Mouse (Mus musculus): ENCODE data around the gene Slc6a12.

The Slc6a12 gene

GRCm38 (mm10) chr6:121343026-121343770 is at the start of gene Slc6a12:
Gene Slc6a12, plus strand, starts transcription at chr6:121343076.
- DNase-seq (ENCODE audit: low read depth), result no peak

DNA sequence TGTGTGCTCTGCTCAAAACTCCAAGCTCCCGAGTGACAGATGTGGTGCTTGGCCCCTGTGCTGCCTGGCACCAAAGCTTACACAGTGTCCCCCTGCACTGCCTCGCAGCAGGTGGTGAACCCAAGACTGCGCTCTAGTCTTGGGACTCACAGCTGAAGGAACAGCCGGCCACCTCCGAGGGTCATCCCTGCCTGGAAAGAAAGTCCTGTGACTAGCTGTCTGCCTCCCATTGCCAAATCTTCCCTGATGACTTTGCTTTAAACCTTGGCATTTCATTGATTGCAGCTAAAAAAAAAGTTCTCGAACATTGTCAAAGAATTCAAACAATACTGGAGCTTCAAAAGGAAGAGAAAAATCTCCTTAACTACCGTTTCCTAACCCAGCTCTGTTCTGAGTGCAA is 43.6 kb upstream of the Slc6a12 start:
- no peak for DNase-seq (ENCODE audit: low read depth)

DNA sequence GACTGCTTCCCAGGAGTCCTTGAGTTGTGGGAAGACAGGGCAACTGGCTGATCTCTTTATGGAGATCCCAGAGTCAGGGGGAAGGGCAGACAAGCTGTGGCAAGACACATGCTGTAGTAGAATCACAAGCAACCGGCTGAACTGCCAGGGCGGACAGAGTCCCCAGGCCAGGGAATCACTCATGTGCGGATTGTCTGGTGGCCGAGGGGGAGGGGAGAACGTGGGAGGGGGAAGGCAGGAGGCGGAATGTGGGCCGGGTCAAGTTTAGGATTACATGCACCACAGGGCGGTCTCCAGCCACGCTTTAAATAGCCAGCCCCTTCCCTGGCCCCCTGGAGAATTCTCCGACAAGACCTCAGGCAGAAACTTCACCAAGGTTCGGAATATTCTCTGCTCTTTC is 42.9 kb upstream of the Slc6a12 start, which contains the start of gene Slc6a13:
Gene Slc6a13 (plus strand): TSS at position 274 of the 400 bp plus-strand sequence.
- no peak for DNase-seq (ENCODE audit: low read depth)

GRCm38 (mm10) chr6:121300504-121300903 is 42.4 kb upstream of the Slc6a12 start:
- DNase-seq (ENCODE audit: low read depth), result no peak

- DNase-seq (ENCODE audit: low read depth), result no peak
Observed at GRCm38 (mm10) chr6:121303466-121304220, 39.2 kb upstream of the Slc6a12 start.

GRCm38 (mm10) chr6:121304630-121305029 is 38.2 kb upstream of the Slc6a12 start:
- no peak for DNase-seq (ENCODE audit: low read depth)

GRCm38 (mm10) chr6:121305571-121305970 is 37.3 kb upstream of the Slc6a12 start:
- DNase-seq (ENCODE audit: low read depth), result no peak

DNA sequence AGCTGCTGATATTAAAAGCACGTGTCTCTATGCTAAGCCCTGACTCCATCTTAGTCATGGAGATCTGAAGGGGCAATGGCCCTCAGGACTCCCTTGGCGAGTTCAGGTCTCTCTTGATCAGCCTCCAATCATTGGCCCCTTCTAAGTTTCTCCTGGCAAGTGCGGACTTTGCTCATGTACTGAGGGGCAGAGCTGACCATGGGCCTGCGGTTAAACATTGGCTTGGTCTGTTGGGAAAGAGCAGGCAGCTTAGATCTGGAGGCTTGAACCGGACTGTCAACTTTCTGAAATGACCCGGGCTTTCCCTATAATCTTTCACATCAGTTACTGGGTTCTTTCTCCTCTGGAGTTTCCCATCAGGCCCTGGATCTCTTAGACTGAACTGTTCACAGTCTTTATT is 31.9 kb upstream of the Slc6a12 start:
- DNase-seq (ENCODE audit: low read depth), result no peak

GRCm38 (mm10) chr6:121319099-121319498 is 23.8 kb upstream of the Slc6a12 start:
- DNase-seq (ENCODE audit: low read depth), result peak; percentile 23

DNA sequence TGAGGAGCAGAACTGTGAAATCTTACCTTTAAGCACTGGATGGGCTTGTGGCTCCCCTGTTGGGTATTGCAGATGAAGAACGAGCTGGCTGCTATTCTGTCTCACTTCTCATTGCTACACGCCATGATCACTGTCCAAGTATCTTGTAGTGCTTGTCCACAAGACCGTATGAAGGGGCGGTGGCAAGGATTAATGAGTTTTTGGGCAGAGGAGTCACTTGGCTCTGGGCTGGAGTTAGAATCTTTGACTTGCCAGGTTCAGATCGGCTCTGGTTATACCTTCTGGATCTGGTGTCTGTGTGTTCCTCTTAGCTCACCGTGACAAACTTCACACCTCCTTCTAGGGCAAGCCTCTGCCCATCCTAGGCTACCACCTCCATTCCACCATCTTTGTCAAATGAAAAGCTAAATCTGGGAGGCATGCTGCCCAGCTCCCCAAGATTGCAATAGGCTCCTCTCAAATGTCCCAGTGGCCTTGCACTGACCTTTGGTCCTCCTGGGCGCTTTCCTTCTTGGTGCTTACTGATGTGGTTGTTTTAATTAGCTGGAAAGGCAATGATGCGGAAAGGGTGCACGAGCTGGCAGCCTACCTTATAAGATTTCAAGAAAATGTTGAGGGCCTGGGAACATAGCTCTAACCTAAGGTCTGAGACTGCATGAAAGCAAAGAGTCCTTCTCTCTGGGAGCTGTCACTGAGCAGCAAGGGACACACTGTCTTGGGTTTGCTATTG is 20.3 kb upstream of the Slc6a12 start:
- no peak for DNase-seq (ENCODE audit: low read depth)

GRCm38 (mm10) chr6:121325298-121325697 is 17.6 kb upstream of the Slc6a12 start:
- no peak for DNase-seq (ENCODE audit: low read depth)

- DNase-seq (ENCODE audit: low read depth), result no peak
Observed at GRCm38 (mm10) chr6:121325740-121326139, 17.1 kb upstream of the Slc6a12 start.

- DNase-seq (ENCODE audit: low read depth), result no peak
Observed at GRCm38 (mm10) chr6:121326486-121327069, 16.3 kb upstream of the Slc6a12 start.

- no peak for DNase-seq (ENCODE audit: low read depth)
Observed at GRCm38 (mm10) chr6:121328417-121328884, 14.4 kb upstream of the Slc6a12 start.

DNA sequence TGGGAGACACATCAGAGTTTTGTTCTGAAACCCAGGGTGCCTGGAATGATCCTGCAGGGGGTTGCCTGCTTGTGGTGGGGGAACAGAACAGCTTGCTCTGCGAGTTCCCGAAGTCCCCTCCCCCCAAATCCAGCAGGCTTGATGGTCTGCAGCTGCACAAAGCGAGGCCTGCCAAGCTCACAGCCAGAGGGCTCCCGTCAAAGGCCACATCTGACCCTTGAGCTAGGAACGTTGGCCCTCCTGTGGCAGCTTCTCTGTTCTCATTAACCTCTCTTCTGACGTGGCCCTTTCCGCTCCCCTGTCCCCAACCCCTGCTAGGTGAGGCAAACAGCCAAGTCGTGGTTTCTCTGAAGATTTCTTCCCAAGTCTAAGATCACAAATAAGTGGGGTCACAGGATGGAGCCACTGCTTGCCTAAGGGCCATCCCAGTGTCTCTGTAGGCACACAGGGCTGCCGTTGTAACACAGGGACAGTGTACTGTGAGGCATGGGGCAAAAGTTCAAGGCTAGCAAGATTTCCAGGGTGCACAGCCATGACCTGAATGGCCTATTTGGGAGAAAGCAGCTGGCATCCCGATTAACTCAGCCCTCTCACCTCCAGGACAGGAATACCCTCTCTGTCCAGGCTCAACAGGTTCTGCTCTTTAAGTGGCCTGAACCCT is 12.9 kb upstream of the Slc6a12 start:
- no peak for DNase-seq (ENCODE audit: low read depth)

GRCm38 (mm10) chr6:121335841-121336240 is 7.0 kb upstream of the Slc6a12 start:
- DNase-seq (ENCODE audit: low read depth), result no peak

- no peak for DNase-seq (ENCODE audit: low read depth)
Observed at GRCm38 (mm10) chr6:121336558-121336957, 6.3 kb upstream of the Slc6a12 start.

GRCm38 (mm10) chr6:121337229-121337628 is 5.6 kb upstream of the Slc6a12 start:
- DNase-seq (ENCODE audit: low read depth), result no peak

GRCm38 (mm10) chr6:121337770-121338518 is 4.9 kb upstream of the Slc6a12 start:
- DNase-seq (ENCODE audit: low read depth), result peak; percentile 78

- DNase-seq (ENCODE audit: low read depth), result no peak
Observed at GRCm38 (mm10) chr6:121338519-121338896, 4.4 kb upstream of the Slc6a12 start.

GRCm38 (mm10) chr6:121341650-121342049 is 1.2 kb upstream of the Slc6a12 start:
- DNase-seq (ENCODE audit: low read depth), result no peak

Measured in naive thymus-derived CD4-positive, alpha-beta T cell, adult 2 months (primary cell).